Comparison of ENCODE assay signal across 9 mouse cellular contexts in genomic region chr5:107320703-107321102, GRCm38 (mm10). TPM values are rescaled to one million over a fixed set of nuclear protein-coding genes. Genes with fewer than 3 reads are reported as not detected.
DNase-seq lines count a peak whose midpoint lies in the region; ATAC-seq and TF ChIP-seq lines count a peak whose summit lies in the region.
"Had no signal": no experiment of that assay in that cellular context is flagged by ENCODE, and none has a peak within 500 bp of the region (broad histone marks: within the 10 kb centered on the region; RNA-seq: fewer than 3 reads in every experiment).

No protein-coding gene starts in this region.

- ATAC-seq in embryonic facial prominence, embryonic 14.5 days (ENCODE audit: low read depth), result no peak
- no peak for ATAC-seq in lung, embryonic 14.5 days (ENCODE audit: insufficient read depth)

- no peak for TF ChIP-seq POLR2A in thymus, adult 2 months (IDR thresholded peaks at IDR 0.05; ENCODE audit: control insufficient read depth, extremely low read depth, insufficient read depth, low read length, poor library complexity)

- peak; percentile 30 for DNase-seq in gastrocnemius, adult 18-20 months (ENCODE audit: low spot score)
- no peak for DNase-seq in gastrocnemius, postnatal 36 days
- DNase-seq in thymus, adult 2 months, result peak; percentile 18
- DNase-seq in thymus, postnatal 36 days, result no peak
- peak; percentile 47 for DNase-seq in embryonic facial prominence, embryonic 14.5 days (ENCODE audit: low spot score)
- peak; percentile 79 for DNase-seq in lung, embryonic 14.5 days
- DNase-seq in gastrocnemius, postnatal 10 days, result no peak
- DNase-seq in ovary, postnatal 10 days (ENCODE audit: low spot score), result no peak

- H3K4me2 ChIP-seq in embryonic facial prominence, embryonic 14.5 days (ENCODE audit: low read depth, low read length), result no peak overlapping the region
- no peak overlapping the region for H3K4me2 ChIP-seq in lung, embryonic 14.5 days
- H3K4me2 ChIP-seq: liver, embryonic 15.5 days had no signal

- no peaks in the 10 kb centered on the region for H3K4me1 ChIP-seq in thymus, adult 2 months (replicated peaks; ENCODE audit: control insufficient read depth, insufficient read depth, low read length)
- H3K4me1 ChIP-seq in embryonic facial prominence, embryonic 14.5 days (ENCODE audit: control insufficient read depth, insufficient read depth, low read length), result no peaks in the 10 kb centered on the region
- H3K4me1 ChIP-seq in lung, embryonic 14.5 days (ENCODE audit: insufficient read depth), result no peaks in the 10 kb centered on the region
- H3K4me1 ChIP-seq: liver, embryonic 15.5 days had no signal

- intact Hi-C loops in gastrocnemius, postnatal 36 days (cut with DNase I), result loop anchor here (1.0 to 2.0 kb wide), 2 partner anchors 330 to 460 kb away; no protein-coding TSS in a partner anchor

- H3K4me3 ChIP-seq in thymus, adult 2 months (ENCODE audit: control insufficient read depth, insufficient read depth, low read length), result no peak overlapping the region
- no peak overlapping the region for H3K4me3 ChIP-seq in embryonic facial prominence, embryonic 14.5 days (ENCODE audit: low read depth, low read length)
- no peak overlapping the region for H3K4me3 ChIP-seq in lung, embryonic 14.5 days (ENCODE audit: low read depth, low read length)
- H3K4me3 ChIP-seq: liver, embryonic 15.5 days had no signal

- WGBS in thymus, adult 2 months, result 7% methylated on average over 1 of the region's 1 CpGs
- 0% methylated on average over 1 of the region's 1 CpGs for WGBS in embryonic facial prominence, embryonic 14.5 days
- WGBS in lung, embryonic 14.5 days, result 5% methylated on average over 1 of the region's 1 CpGs

- H3K27me3 ChIP-seq in thymus, adult 2 months (ENCODE audit: control insufficient read depth, insufficient read depth, low read length), result no peaks in the 10 kb centered on the region
- H3K27me3 ChIP-seq in embryonic facial prominence, embryonic 14.5 days (replicated peaks; ENCODE audit: control insufficient read depth, insufficient read depth, low read length), result no peaks in the 10 kb centered on the region
- no peaks in the 10 kb centered on the region for H3K27me3 ChIP-seq in lung, embryonic 14.5 days (ENCODE audit: insufficient read depth, low read length)
- H3K27me3 ChIP-seq: liver, embryonic 15.5 days had no signal

- H3K27ac ChIP-seq in thymus, adult 2 months (ENCODE audit: control insufficient read depth, insufficient read depth, low read length), result no peak overlapping the region
- no peak overlapping the region for H3K27ac ChIP-seq in embryonic facial prominence, embryonic 14.5 days (replicated peaks; ENCODE audit: low read depth, low read length)
- no peak overlapping the region for H3K27ac ChIP-seq in lung, embryonic 14.5 days (ENCODE audit: low read depth)
- H3K27ac ChIP-seq: liver, embryonic 15.5 days had no signal

- H3K9ac ChIP-seq in embryonic facial prominence, embryonic 14.5 days (ENCODE audit: low read depth, low read length), result no peak overlapping the region
- no peak overlapping the region for H3K9ac ChIP-seq in lung, embryonic 14.5 days
- H3K9ac ChIP-seq: liver, embryonic 15.5 days had no signal

- TF ChIP-seq CTCF in thymus, adult 2 months (IDR thresholded peaks at IDR 0.05; ENCODE audit: borderline replicate concordance, control insufficient read depth, extremely low read depth, insufficient read depth, low read length, poor library complexity), result no peak
- peak; percentile 85 for TF ChIP-seq CTCF in lung, embryonic 14.5 days (IDR thresholded peaks at IDR 0.05; ENCODE audit: low read depth)

- H3K9me3 ChIP-seq in embryonic facial prominence, embryonic 14.5 days (ENCODE audit: control insufficient read depth, low read length), result no peaks in the 10 kb centered on the region; the same call in 1 of the 2 replicates
- H3K9me3 ChIP-seq in lung, embryonic 14.5 days (ENCODE audit: low read depth, low read length), result 0 out of 2 replicates have a peak, but pooled peaks cover 2% of the 10 kb centered on the region
- H3K9me3 ChIP-seq: liver, embryonic 15.5 days had no signal

- H3K36me3 ChIP-seq in thymus, adult 2 months (ENCODE audit: control insufficient read depth, insufficient read depth, low read length), result no peaks in the 10 kb centered on the region
- H3K36me3 ChIP-seq in embryonic facial prominence, embryonic 14.5 days (ENCODE audit: control insufficient read depth, insufficient read depth, low read length), result no peaks in the 10 kb centered on the region
- H3K36me3 ChIP-seq in lung, embryonic 14.5 days (ENCODE audit: insufficient read depth), result no peaks in the 10 kb centered on the region
- H3K36me3 ChIP-seq: liver, embryonic 15.5 days had no signal

RNA-seq across cellular contexts. Expression of gene Brdt, which starts 10.3 kb away (rescaled TPM):
- 1 to 10 TPM; 1.8 to 2.3 TPM for total RNA-seq in gastrocnemius, adult 18-20 months (2021)
- total RNA-seq in gastrocnemius, postnatal 36 days (2021), result 1 to 10 TPM; 1.9 to 2.3 TPM
- 4.7 and 4.9 TPM in 2 replicates for polyA plus RNA-seq in thymus, adult 2 months (2012; rRNA removed)
- 4.2 and 5.0 TPM in 2 replicates for polyA plus RNA-seq in embryonic facial prominence, embryonic 14.5 days (2014; fragmentation: Nextera tagmentation; extraction: Ambion mirVana)
- polyA plus RNA-seq in lung, embryonic 14.5 days (2014; fragmentation: Nextera tagmentation; extraction: Ambion mirVana), result 1.4 and 1.5 TPM in 2 replicates
- total RNA-seq in gastrocnemius, postnatal 10 days (2021), result 1 to 10 TPM; 4.3 to 4.4 TPM

RNA-seq across cellular contexts. Expression of gene Tgfbr3, which starts 31.3 kb away (rescaled TPM):
- 10 to 100 TPM; 14.5 to 15.8 TPM for total RNA-seq in gastrocnemius, adult 18-20 months (2021)
- 10 to 100 TPM; 17.1 to 18.3 TPM for total RNA-seq in gastrocnemius, postnatal 36 days (2021)
- polyA plus RNA-seq in thymus, adult 2 months (2012; rRNA removed), result 20.7 and 23.9 TPM in 2 replicates
- 35.6 and 36.5 TPM in 2 replicates for polyA plus RNA-seq in embryonic facial prominence, embryonic 14.5 days (2014; fragmentation: Nextera tagmentation; extraction: Ambion mirVana)
- polyA plus RNA-seq in lung, embryonic 14.5 days (2014; fragmentation: Nextera tagmentation; extraction: Ambion mirVana), result 23.8 and 23.9 TPM in 2 replicates
- total RNA-seq in gastrocnemius, postnatal 10 days (2021), result 10 to 100 TPM; 37.3 to 42.6 TPM

Comparison
In these comparisons a context has a peak if more than half of its experiments do, and no peak if none do; other contexts are left out.
1. DNase-seq: peak in gastrocnemius, adult 18-20 months (single experiment), thymus, adult 2 months (single experiment), embryonic facial prominence, embryonic 14.5 days (single experiment) and lung, embryonic 14.5 days (single experiment); none in gastrocnemius, postnatal 36 days (0 of 2), thymus, postnatal 36 days (0 of 2), gastrocnemius, postnatal 10 days (single experiment) and ovary, postnatal 10 days (single experiment).